Mouse (Mus musculus): ENCODE data around the gene Prelid3b.

The Prelid3b gene

GRCm38 (mm10) chr2:174463370-174463769, 9.5 kb downstream of the Prelid3b start:
- DNase-seq, result no peak

- no peak for DNase-seq
Observed at GRCm38 (mm10) chr2:174459365-174459764, 13.5 kb downstream of the Prelid3b start.

GRCm38 (mm10) chr2:174453681-174454080, 19.2 kb downstream of the Prelid3b start:
- peak in 1 of 2 experiments; percentile 32 for DNase-seq

GRCm38 (mm10) chr2:174450353-174450752, 22.5 kb downstream of the Prelid3b start, which contains the start of gene Tubb1:
TSS of gene Tubb1 (plus strand) at chr2:174450695.
- DNase-seq, result no peak

- no peak for DNase-seq
Observed at GRCm38 (mm10) chr2:174448405-174448804, 24.5 kb downstream of the Prelid3b start.

- no peak for DNase-seq
Observed at GRCm38 (mm10) chr2:174446905-174447304, 26.0 kb downstream of the Prelid3b start.

- no peak for DNase-seq
Observed at GRCm38 (mm10) chr2:174446492-174446891, 26.4 kb downstream of the Prelid3b start.

- no peak for DNase-seq
Observed at GRCm38 (mm10) chr2:174445018-174445417, 27.9 kb downstream of the Prelid3b start.

- no peak for DNase-seq
Observed at GRCm38 (mm10) chr2:174444359-174444758, 28.5 kb downstream of the Prelid3b start.

GRCm38 (mm10) chr2:174443046-174443445, 29.8 kb downstream of the Prelid3b start:
- no peak for DNase-seq

GRCm38 (mm10) chr2:174442460-174442859, 30.4 kb downstream of the Prelid3b start:
- peak in 1 of 2 experiments; percentile 49 for DNase-seq

- no peak for DNase-seq
Observed at GRCm38 (mm10) chr2:174441898-174442297, 31.0 kb downstream of the Prelid3b start.

GRCm38 (mm10) chr2:174439961-174440360, 32.9 kb downstream of the Prelid3b start:
- no peak for DNase-seq

GRCm38 (mm10) chr2:174439450-174439838, 33.4 kb downstream of the Prelid3b start:
- no peak for DNase-seq

- peak; percentile 82 to 84 for DNase-seq
Observed at GRCm38 (mm10) chr2:174438737-174439449, 34.0 kb downstream of the Prelid3b start, which contains the start of gene Ctsz. TSS of gene Ctsz (minus strand) at chr2:174439039.

- DNase-seq, result no peak
Observed at GRCm38 (mm10) chr2:174438181-174438580, 34.7 kb downstream of the Prelid3b start.

- peak; percentile 64 to 68 for DNase-seq
Observed at GRCm38 (mm10) chr2:174437697-174437982, 35.2 kb downstream of the Prelid3b start.

- DNase-seq, result no peak
Observed at GRCm38 (mm10) chr2:174436916-174437696, 35.8 kb downstream of the Prelid3b start.

GRCm38 (mm10) chr2:174436076-174436701, 36.7 kb downstream of the Prelid3b start:
- peak; percentile 58 to 62 for DNase-seq

- no peak for DNase-seq
Observed at GRCm38 (mm10) chr2:174434943-174435342, 37.9 kb downstream of the Prelid3b start.

GRCm38 (mm10) chr2:174428996-174429591, 43.8 kb downstream of the Prelid3b start:
- peak; percentile 4 to 10 for DNase-seq

- peak in 1 of 2 experiments; percentile 3 for DNase-seq
Observed at GRCm38 (mm10) chr2:174428076-174428835, 44.6 kb downstream of the Prelid3b start.

Data from lung, postnatal 4 days (tissue).